Mouse (Mus musculus) CH12.LX (cell line): ENCODE measurements at regions not wholly inside any gene's neighbourhood (a gene's known extent, or its start where the extent isn't known, plus 50 kb on each side); places are given as distances from the start of the nearest gene placed in this dataset.
A peak's percentile ranks its signal among the peaks of the same experiment; 100 is the strongest.

Source experiments
- DNase-seq: peaks from one replicate; pipeline ENCODE4 v3.0.0-alpha.2; 2013; ENCODE audit errors: extremely low read depth
- H3K27ac ChIP-seq: 2 replicates; pipeline ENCODE4 v1.5.1; 2012; ENCODE audit warnings: low read depth, mild to moderate bottlenecking, control low read depth, moderate library complexity; ENCODE audit not compliant: insufficient read depth
- H3K27me3 ChIP-seq: replicated peaks from 2 replicates; pipeline ENCODE3; 2012; ENCODE audit warnings: inconsistent platforms
- H3K36me3 ChIP-seq, 2 experiments: replicated peaks in 1 of 2; 2 replicates each; pipeline versions ENCODE3 to v1.6.1; 2012; ENCODE audit warnings: inconsistent platforms in 1 of 2, low read length in 1 of 2, mild to moderate bottlenecking in 1 of 2, mixed read lengths in 1 of 2, moderate library complexity in 1 of 2; ENCODE audit not compliant: control insufficient read depth in 1 of 2, insufficient read depth in 1 of 2
- H3K4me1 ChIP-seq, 2 experiments: 2 replicates each; pipeline ENCODE4 v1.6.1; 2012; ENCODE audit warnings: inconsistent platforms in 1 of 2, moderate library complexity in 1 of 2; ENCODE audit not compliant: insufficient read depth in 2 of 2, control insufficient read depth in 1 of 2
- H3K4me2 ChIP-seq: 2 replicates; pipeline ENCODE4 v1.6.1; 2012; ENCODE audit warnings: low read depth, mild to moderate bottlenecking, control low read depth; ENCODE audit not compliant: poor library complexity, insufficient read depth, severe bottlenecking
- H3K4me3 ChIP-seq, 3 experiments: fragments of 150-350 bp in 1 of 3; sonication (generic) in 1 of 3; replicated peaks in 1 of 3; 2 replicates each; pipeline versions ENCODE3 to v1.5.1; 2011 to 2012; ENCODE audit warnings: low read depth in 2 of 3, low read length in 2 of 3, mild to moderate bottlenecking in 2 of 3, moderate library complexity in 2 of 3, control low read depth in 1 of 3, improper control_type of control experiment in 1 of 3, inconsistent platforms in 1 of 3, mixed read lengths in 1 of 3; ENCODE audit not compliant: poor library complexity in 1 of 3
- H3K79me2 ChIP-seq: replicated peaks from 2 replicates; pipeline ENCODE4 v1.6.1; 2012; ENCODE audit warnings: mild to moderate bottlenecking, moderate library complexity; ENCODE audit not compliant: control insufficient read depth, poor library complexity, insufficient read depth, severe bottlenecking; ENCODE audit errors: extremely low read depth
- H3K9ac ChIP-seq: 2 replicates; pipeline ENCODE4 v1.6.1; 2012; ENCODE audit warnings: low read depth, mild to moderate bottlenecking, control low read depth, moderate library complexity; ENCODE audit not compliant: insufficient read depth
- H3K9me3 ChIP-seq: replicated peaks from 2 replicates; pipeline ENCODE3; 2012; ENCODE audit warnings: low read length, inconsistent platforms, mixed read lengths
- CHD2 ChIP-seq: IDR thresholded peaks from 2 replicates; pipeline ENCODE4 v1.6.1; 2011; ENCODE audit warnings: low read length, improper control_type of control experiment
- E2F4 ChIP-seq: IDR thresholded peaks from 2 replicates; pipeline ENCODE4 v1.6.1; 2011; ENCODE audit warnings: low read depth, low read length, improper control_type of control experiment; ENCODE audit not compliant: insufficient replicate concordance
- EP300 ChIP-seq: IDR thresholded peaks from 2 replicates; pipeline ENCODE4 v1.6.1; 2011; ENCODE audit warnings: low read length, improper control_type of control experiment
- HCFC1 ChIP-seq: IDR thresholded peaks from 2 replicates; pipeline ENCODE4 v1.6.1; 2012; ENCODE audit warnings: low read depth, mild to moderate bottlenecking, inconsistent platforms, low read length, improper control_type of control experiment
- IRF4 ChIP-seq: IDR thresholded peaks from 2 replicates; pipeline ENCODE4 v1.6.1; 2014; ENCODE audit warnings: low read depth, mild to moderate bottlenecking, inconsistent platforms, low read length, improper control_type of control experiment
- JUN ChIP-seq: IDR thresholded peaks from 2 replicates; pipeline ENCODE4 v1.6.1; 2011; ENCODE audit warnings: low read depth, mild to moderate bottlenecking, low read length, improper control_type of control experiment, moderate library complexity; ENCODE audit not compliant: insufficient read depth
- JUND ChIP-seq: conservative IDR thresholded peaks from 2 replicates; pipeline ENCODE4 v1.6.1; 2011; ENCODE audit warnings: low read depth, low read length, improper control_type of control experiment
- KAT2A ChIP-seq: IDR thresholded peaks from 2 replicates; pipeline ENCODE4 v1.6.1; 2012; ENCODE audit warnings: low read length, improper control_type of control experiment, inconsistent platforms; ENCODE audit not compliant: insufficient replicate concordance
- MAFK ChIP-seq: IDR thresholded peaks from 2 replicates; pipeline ENCODE4 v1.6.1; 2011; ENCODE audit warnings: low read length, improper control_type of control experiment; ENCODE audit not compliant: insufficient replicate concordance
- MAZ ChIP-seq: IDR thresholded peaks from 2 replicates; pipeline ENCODE4 v1.6.1; 2012; ENCODE audit warnings: low read depth, mild to moderate bottlenecking, inconsistent platforms, low read length, improper control_type of control experiment, moderate library complexity
- MEF2A ChIP-seq: IDR thresholded peaks from 2 replicates; pipeline ENCODE4 v1.6.1; 2014; ENCODE audit warnings: low read depth, mild to moderate bottlenecking, inconsistent platforms, low read length, improper control_type of control experiment, borderline replicate concordance
- MXI1 ChIP-seq: IDR thresholded peaks from 2 replicates; pipeline ENCODE4 v1.6.1; 2011; ENCODE audit warnings: mild to moderate bottlenecking, low read depth, low read length, improper control_type of control experiment
- MYC ChIP-seq: IDR thresholded peaks from 2 replicates; pipeline ENCODE4 v1.6.1; 2011; ENCODE audit warnings: low read depth, mild to moderate bottlenecking, improper control_type of control experiment, low read length
- NRF1 ChIP-seq: IDR thresholded peaks from 2 replicates; pipeline ENCODE4 v1.6.1; 2014; ENCODE audit warnings: low read depth, mild to moderate bottlenecking, inconsistent platforms, low read length, improper control_type of control experiment, moderate library complexity
- POLR2A ChIP-seq: IDR thresholded peaks from 2 replicates; pipeline ENCODE4 v1.6.1; 2011; ENCODE audit warnings: low read depth, mild to moderate bottlenecking, improper control_type of control experiment, low read length
- RCOR1 ChIP-seq: conservative IDR thresholded peaks from 2 replicates; pipeline ENCODE4 v1.6.1; 2012; ENCODE audit warnings: low read depth, mild to moderate bottlenecking, inconsistent platforms, low read length, improper control_type of control experiment
- SMC3 ChIP-seq: IDR thresholded peaks from 2 replicates; pipeline ENCODE4 v1.6.1; 2011; ENCODE audit warnings: low read depth, low read length, improper control_type of control experiment
- ZKSCAN1 ChIP-seq: IDR thresholded peaks from 2 replicates; pipeline ENCODE4 v1.6.1; 2012; ENCODE audit warnings: low read depth, inconsistent platforms, low read length, improper control_type of control experiment, borderline replicate concordance
- ZMIZ1 ChIP-seq: IDR thresholded peaks from 2 replicates; pipeline ENCODE4 v1.6.1; 2012; ENCODE audit warnings: low read depth, mild to moderate bottlenecking, inconsistent platforms, low read length, improper control_type of control experiment
- dilution Hi-C: fragments of 300-500 bp; cut with MboI; formaldehyde crosslinking; loops from 2 replicates; pipeline ENCODE4 v1.14.3; 2020; ENCODE audit warnings: low sequenced_read_pairs; ENCODE audit not compliant: extremely low pct_unique_long_range_greater_than_20kb, extremely low pct_ligation_motif_present
- in situ Hi-C: fragments of 300-500 bp; cut with MboI; formaldehyde crosslinking; loops from 3 replicates; pipeline ENCODE4 v1.14.3; 2019; ENCODE audit warnings: low sequenced_read_pairs, low pct_ligation_motif_present, low pct_unique_long_range_greater_than_20kb, mixed read lengths

DNA sequence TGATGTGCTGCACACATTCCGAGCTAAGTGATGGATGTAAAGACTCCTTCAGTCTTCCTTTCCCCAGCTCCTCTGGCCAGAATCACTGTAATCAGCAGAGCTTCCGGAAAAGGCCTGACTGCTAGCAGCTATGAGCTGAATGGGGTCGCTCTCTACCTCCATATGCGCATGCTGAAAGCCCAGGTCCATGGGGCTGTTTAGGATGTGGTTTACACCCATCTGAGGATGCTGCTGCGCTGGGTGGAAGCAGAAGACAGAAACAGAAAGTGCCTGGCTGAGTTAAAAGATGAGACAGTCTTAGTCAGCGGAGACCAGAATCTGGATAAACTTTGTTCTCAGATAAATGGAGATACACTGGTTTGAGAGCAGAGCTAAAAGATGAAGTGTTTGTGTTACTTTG lies 99.3 kb upstream of the Tab2 start (continued):
- TF ChIP-seq MXI1 (no peak), MAFK (no peak), MEF2A (peak; percentile 43; the same call in 1 of the 2 replicates), HCFC1 (no peak), NRF1 (peak; percentile 15; the same call in 1 of the 2 replicates), ZMIZ1 (no peak), KAT2A (no peak), SMC3 (peak; percentile 23; the same call in 1 of the 2 replicates), RCOR1 (no peak; the same call in 1 of the 2 replicates), JUN (no peak), JUND (no peak; the same call in 1 of the 2 replicates)

GRCm38 (mm10) chr10:8043416-8044163 lies 87.6 kb upstream of the Tab2 start:
- in situ Hi-C loops (no loop called here), dilution Hi-C loops (no loop called here)
- DNase-seq: no peak
- no peaks in the 10 kb centered on the region for H3K27me3 ChIP-seq
- H3K79me2 ChIP-seq: no peaks in the 10 kb centered on the region
- H3K9ac ChIP-seq: no peak overlapping the region
- H3K4me1 ChIP-seq: no peaks in the 10 kb centered on the region
- H3K36me3 ChIP-seq: no peaks in the 10 kb centered on the region
- no peaks in the 10 kb centered on the region for H3K9me3 ChIP-seq
- no peak for TF ChIP-seq NRF1
- no peak for TF ChIP-seq RCOR1
- TF ChIP-seq HCFC1: no peak
- TF ChIP-seq EP300: no peak
- no peak for TF ChIP-seq MXI1
- TF ChIP-seq POLR2A: no peak
- TF ChIP-seq JUND: no peak
- no peak for TF ChIP-seq SMC3
- TF ChIP-seq IRF4: no peak
- no peak for TF ChIP-seq MEF2A
- H3K4me2 ChIP-seq: no peak overlapping the region
- H3K4me3 ChIP-seq: no peak overlapping the region
- no peak overlapping the region for H3K27ac ChIP-seq

DNA sequence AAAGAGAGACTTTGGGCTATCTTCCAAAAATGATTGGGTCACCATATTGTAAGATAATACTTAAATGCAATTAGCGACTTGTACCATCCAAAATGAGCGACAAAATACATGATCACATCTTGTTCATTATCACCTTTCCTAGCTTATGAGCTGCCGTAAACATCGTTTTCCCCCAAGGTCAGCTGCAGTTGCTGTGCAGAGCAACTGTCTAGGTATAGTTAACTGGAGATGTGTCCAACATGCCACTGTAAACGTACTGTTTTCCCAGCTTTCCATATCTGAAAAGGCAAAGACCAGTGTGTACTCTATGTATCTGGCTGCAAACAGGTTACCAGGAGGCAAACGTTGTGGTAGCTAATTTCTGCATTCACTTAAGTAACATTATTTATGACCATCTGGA lies 86.3 kb upstream of the Tab2 start:
- DNase-seq: no peak
- dilution Hi-C loops: no loop called here
- in situ Hi-C loops: no loop called here

More for the DNA sequence above, 86.3 kb upstream of the Tab2 start:
- TF ChIP-seq MYC (no peak), CHD2 (no peak), MAZ (no peak), E2F4 (no peak), ZKSCAN1 (no peak)
- Histone ChIP-seq H3K4me3 (no peak overlapping the region), H3K36me3 (no peaks in the 10 kb centered on the region), H3K9ac (no peak overlapping the region), H3K4me2 (no peak overlapping the region), H3K27me3 (no peaks in the 10 kb centered on the region), H3K4me1 (peaks cover under 1 to 4% of the 10 kb centered on the region in 2 experiments; a peak in 3 of 4 replicates), H3K79me2 (no peaks in the 10 kb centered on the region), H3K9me3 (no peaks in the 10 kb centered on the region), H3K27ac (no peak overlapping the region)
